Mouse (Mus musculus) liver, adult (tissue): Measurements from ENCODE around the gene Thada.

Source experiments
- GATA4 ChIP-seq: IDR thresholded peaks from 2 replicates; pipeline ENCODE4 v1.6.1; 2014; ENCODE audit warnings: mild to moderate bottlenecking, low read length; ENCODE audit not compliant: insufficient replicate concordance

Thada gene

GRCm38 (mm10) chr17:84180715-84181501, 285.1 kb downstream of the Thada start:
- no peak for TF ChIP-seq GATA4

GRCm38 (mm10) chr17:84179973-84180365, 286.0 kb downstream of the Thada start:
- no peak for TF ChIP-seq GATA4

GRCm38 (mm10) chr17:84179026-84179972, 286.7 kb downstream of the Thada start:
- TF ChIP-seq GATA4, result no peak

GRCm38 (mm10) chr17:84177481-84177880, 288.5 kb downstream of the Thada start:
- TF ChIP-seq GATA4, result no peak

- TF ChIP-seq GATA4, result no peak
Observed at GRCm38 (mm10) chr17:84176446-84176845, 289.6 kb downstream of the Thada start.

- no peak for TF ChIP-seq GATA4
Observed at GRCm38 (mm10) chr17:84175196-84175595, 290.8 kb downstream of the Thada start.

- TF ChIP-seq GATA4, result no peak
Observed at GRCm38 (mm10) chr17:84167377-84167776, 298.6 kb downstream of the Thada start.

- no peak for TF ChIP-seq GATA4
Observed at GRCm38 (mm10) chr17:84166135-84166860, 299.7 kb downstream of the Thada start.

GRCm38 (mm10) chr17:84165735-84166134, 300.3 kb downstream of the Thada start:
- TF ChIP-seq GATA4, result no peak

- no peak for TF ChIP-seq GATA4
Observed at GRCm38 (mm10) chr17:84164146-84164545, 301.9 kb downstream of the Thada start.

- TF ChIP-seq GATA4, result no peak
Observed at GRCm38 (mm10) chr17:84163066-84163785, 302.8 kb downstream of the Thada start.

GRCm38 (mm10) chr17:84162211-84162760, 303.7 kb downstream of the Thada start:
- TF ChIP-seq GATA4, result no peak

- TF ChIP-seq GATA4, result no peak
Observed at GRCm38 (mm10) chr17:84161231-84161854, 304.7 kb downstream of the Thada start.

GRCm38 (mm10) chr17:84158891-84159290, 307.1 kb downstream of the Thada start:
- TF ChIP-seq GATA4, result no peak
